9 mouse cellular contexts compared by ENCODE assay signal in the genomic region with DNA sequence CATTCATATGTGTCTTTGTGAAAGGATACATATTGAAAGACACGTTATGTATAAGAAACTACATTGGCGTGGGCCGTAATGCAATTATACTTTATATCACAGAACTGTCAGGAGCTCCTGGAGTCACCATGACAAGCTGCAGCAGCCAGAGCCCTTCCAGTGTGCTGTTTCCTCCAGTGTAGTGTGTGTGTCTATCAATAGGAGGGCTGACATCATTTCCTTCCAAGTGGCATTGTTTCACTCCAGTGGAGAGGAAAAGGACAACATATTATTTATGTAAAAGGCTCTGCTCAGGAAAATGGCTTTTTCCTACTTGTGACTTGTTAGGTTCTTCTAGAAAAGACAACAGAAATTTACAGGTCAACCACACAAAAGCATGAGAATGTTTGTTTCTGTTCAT.
DNase-seq lines count a peak whose midpoint lies in the region; ATAC-seq and TF ChIP-seq lines count a peak whose summit lies in the region.
"Had no signal": no experiment of that assay in that cellular context is flagged by ENCODE, and none has a peak within 500 bp of the region (broad histone marks: within the 10 kb centered on the region; RNA-seq: fewer than 3 reads in every experiment).

No protein-coding gene starts in this region.

- peaks cover 27% of the 10 kb centered on the region for H3K4me1 ChIP-seq in heart, embryonic 13.5 days
- H3K4me1 ChIP-seq in cerebellum, adult 2 months (ENCODE audit: control insufficient read depth, insufficient read depth, low read length), result no peaks in the 10 kb centered on the region
- H3K4me1 ChIP-seq: embryonic facial prominence, embryonic 13.5 days had no signal

- no peak for TF ChIP-seq CTCF in cerebellum, adult 2 months (IDR thresholded peaks at IDR 0.05; ENCODE audit: borderline replicate concordance, insufficient read depth, low read depth, low read length)

- no peaks in the 10 kb centered on the region for H3K9me3 ChIP-seq in heart, embryonic 13.5 days
- H3K9me3 ChIP-seq: embryonic facial prominence, embryonic 13.5 days; limb, embryonic 12.5 days had no signal

- H3K9ac ChIP-seq in heart, embryonic 13.5 days, result no peak overlapping the region
- H3K9ac ChIP-seq: embryonic facial prominence, embryonic 13.5 days; limb, embryonic 12.5 days had no signal

- no peak for TF ChIP-seq POLR2A in cerebellum, adult 2 months (IDR thresholded peaks at IDR 0.05; ENCODE audit: borderline replicate concordance, insufficient read depth, low read length)

- H3K36me3 ChIP-seq in heart, embryonic 13.5 days, result no peaks in the 10 kb centered on the region
- H3K36me3 ChIP-seq: embryonic facial prominence, embryonic 13.5 days; limb, embryonic 12.5 days had no signal

- no peak overlapping the region for H3K4me3 ChIP-seq in heart, embryonic 13.5 days
- no peak overlapping the region for H3K4me3 ChIP-seq in cerebellum, adult 2 months (replicated peaks; ENCODE audit: insufficient read depth, low read depth, low read length)
- H3K4me3 ChIP-seq: embryonic facial prominence, embryonic 13.5 days; limb, embryonic 12.5 days had no signal

- 28% methylated on average over 3 of the region's 3 CpGs for WGBS in heart, embryonic 13.5 days
- WGBS in cerebellum, adult 2 months, result 69% methylated on average over 3 of the region's 3 CpGs

- peak; percentile 16 for DNase-seq in kidney, adult 11 months
- no peak for DNase-seq in kidney, adult 18-20 months
- peak; percentile 48 for DNase-seq in kidney, adult 9 months
- DNase-seq in lung, postnatal 25 days (ENCODE audit: low spot score), result peak; percentile 73
- no peak for DNase-seq in cerebellum, adult 2 months
- no peak for DNase-seq in left cerebral cortex, adult 18-20 months (ENCODE audit: low spot score in 2 of 2)

- no peak overlapping the region for H3K4me2 ChIP-seq in heart, embryonic 13.5 days
- H3K4me2 ChIP-seq: embryonic facial prominence, embryonic 13.5 days; limb, embryonic 12.5 days had no signal

- peak overlapping the region; percentile 77 for H3K27ac ChIP-seq in heart, embryonic 13.5 days (replicated peaks)
- no peak overlapping the region for H3K27ac ChIP-seq in cerebellum, adult 2 months (ENCODE audit: insufficient read depth, low read length)
- H3K27ac ChIP-seq: embryonic facial prominence, embryonic 13.5 days; limb, embryonic 12.5 days had no signal

- H3K27me3 ChIP-seq in heart, embryonic 13.5 days (replicated peaks), result no peaks in the 10 kb centered on the region
- H3K27me3 ChIP-seq in cerebellum, adult 2 months (ENCODE audit: control insufficient read depth, insufficient read depth, low read length), result no peaks in the 10 kb centered on the region
- H3K27me3 ChIP-seq: embryonic facial prominence, embryonic 13.5 days; limb, embryonic 12.5 days had no signal

- ATAC-seq in heart, embryonic 13.5 days (ENCODE audit: extremely low read depth, insufficient number of reproducible peaks, low FRiP score, low TSS enrichment), result no peak

Comparison
In these comparisons a context has a peak if more than half of its experiments do, and no peak if none do; other contexts are left out.
1. DNase-seq: peak in kidney, adult 11 months (single experiment), kidney, adult 9 months (single experiment) and lung, postnatal 25 days (single experiment); none in kidney, adult 18-20 months (single experiment), cerebellum, adult 2 months (0 of 2) and left cerebral cortex, adult 18-20 months (0 of 2).